Mouse (Mus musculus) E14TG2a.4 (cell line): ENCODE results near the gene E4f1.

Experiments
- CTCF ChIP-seq: conservative IDR thresholded peaks from 2 replicates; pipeline ENCODE4 v1.5.1; 2014; ENCODE audit warnings: low read length
- POU5F1 ChIP-seq: IDR thresholded peaks from 2 replicates; pipeline ENCODE4 v1.6.1; 2014; ENCODE audit warnings: low read length, borderline replicate concordance

DNA sequence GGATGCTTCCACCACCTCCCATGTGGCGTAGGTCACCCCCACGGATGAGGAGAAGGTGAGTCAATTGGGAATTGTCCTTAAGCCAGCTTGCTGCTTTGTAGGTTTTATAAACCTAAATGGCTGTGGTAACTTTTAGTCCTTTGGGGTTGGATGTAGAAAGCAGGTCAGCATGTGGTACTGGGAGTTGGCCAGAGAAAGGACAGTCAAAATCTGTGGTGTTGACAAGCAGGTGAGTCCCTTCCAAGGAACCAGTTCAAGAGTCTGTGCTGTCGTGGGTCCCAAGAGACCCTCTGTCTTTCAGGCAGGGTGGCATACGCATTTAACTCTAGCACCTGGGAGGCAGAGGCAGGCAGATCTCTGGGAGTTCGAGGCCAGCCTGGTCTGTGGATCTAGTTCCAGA lies 45.6 kb downstream of the E4f1 start:
- TF ChIP-seq CTCF: no peak
- no peak for TF ChIP-seq POU5F1
